Comparison of ENCODE assay signal across 8 mouse cellular contexts in genomic region chr10:80168038-80168661, GRCm38 (mm10). TPM values are rescaled to one million over a fixed set of nuclear protein-coding genes. Genes with fewer than 3 reads are reported as not detected.
DNase-seq lines count a peak whose midpoint lies in the region; ATAC-seq lines count a peak whose summit lies in the region.

No protein-coding gene starts in this region.

- under 1% methylated on average over 48 of the region's 48 CpGs for WGBS in hindbrain, embryonic 15.5 days

- ATAC-seq in hindbrain, embryonic 15.5 days (ENCODE audit: low FRiP score, low read depth): peak; percentile 24; the same call in 1 of the 2 replicates
- ATAC-seq in megakaryocyte-erythroid progenitor cell, adult 5-6 weeks (replicated peaks; ENCODE audit: low FRiP score, low TSS enrichment, poor library complexity, severe bottlenecking): peak; percentile 23

- H3K4me1 ChIP-seq in hindbrain, embryonic 15.5 days (replicated peaks): peaks cover 69% of the 10 kb centered on the region

- no peaks in the 10 kb centered on the region for H3K9me3 ChIP-seq in hindbrain, embryonic 15.5 days

- H3K27me3 ChIP-seq in hindbrain, embryonic 15.5 days: no peaks in the 10 kb centered on the region

- peak; percentile 81 for DNase-seq in T-cell, adult 2 months (ENCODE audit: low spot score)
- peak; percentile 97 for DNase-seq in cerebellum, postnatal 10 days
- DNase-seq in frontal cortex, postnatal 36 days (ENCODE audit: low spot score in 2 of 2): peak; percentile 93 to 95
- DNase-seq in left cerebral cortex, postnatal 14 days (ENCODE audit: low spot score in 2 of 2): peak; percentile 93 to 94
- DNase-seq in right cerebral cortex, postnatal 14 days: peak; percentile 95
- peak; percentile 92 to 93 for DNase-seq in urinary bladder, postnatal 36 days (ENCODE audit: low spot score in 2 of 2)

- peaks cover 25% of the 10 kb centered on the region for H3K36me3 ChIP-seq in hindbrain, embryonic 15.5 days

- H3K4me2 ChIP-seq in hindbrain, embryonic 15.5 days: peak overlapping the region; percentile 67

- peak overlapping the region; percentile 80 for H3K4me3 ChIP-seq in hindbrain, embryonic 15.5 days

- peak overlapping the region; percentile 97 for H3K9ac ChIP-seq in hindbrain, embryonic 15.5 days

- H3K27ac ChIP-seq in hindbrain, embryonic 15.5 days (replicated peaks): peak overlapping the region; percentile 99

- intact Hi-C loops in left cerebral cortex, postnatal 14 days (cut with DNase I): no loop called here

RNA-seq across cellular contexts. Expression of gene Cirbp, which starts 2.4 kb away (rescaled TPM):
- 295 and 319 TPM in 2 replicates for polyA plus RNA-seq in hindbrain, embryonic 15.5 days (2015; fragmentation: Nextera tagmentation; extraction: Ambion mirVana)
- 100 to 1,000 TPM in 1 of 2 experiments, 10 to 100 TPM in 1; 95.6 to 111 TPM for total RNA-seq in left cerebral cortex, postnatal 14 days (2021)
- total RNA-seq in megakaryocyte-erythroid progenitor cell, adult 5-6 weeks (2014; fragmentation: Nextera tagmentation): 31.5 and 44.0 TPM in 2 replicates
- total RNA-seq in megakaryocyte-erythroid progenitor cell, adult 5-6 weeks (2017): 30.8 and 73.1 TPM in 2 replicates

RNA-seq across cellular contexts. Expression of gene 1600002K03Rik, which starts 4.6 kb away (rescaled TPM):
- 10.1 and 12.7 TPM in 2 replicates for polyA plus RNA-seq in hindbrain, embryonic 15.5 days (2015; fragmentation: Nextera tagmentation; extraction: Ambion mirVana)
- 1 to 10 TPM; 5.7 to 6.2 TPM for total RNA-seq in left cerebral cortex, postnatal 14 days (2021)
- total RNA-seq in megakaryocyte-erythroid progenitor cell, adult 5-6 weeks (2014; fragmentation: Nextera tagmentation): 14.2 and 22.9 TPM in 2 replicates
- 25.4 and 27.8 TPM in 2 replicates for total RNA-seq in megakaryocyte-erythroid progenitor cell, adult 5-6 weeks (2017)

RNA-seq across cellular contexts. Expression of gene Efna2, which starts 11.1 kb away (rescaled TPM):
- 29.1 and 33.6 TPM in 2 replicates for polyA plus RNA-seq in hindbrain, embryonic 15.5 days (2015; fragmentation: Nextera tagmentation; extraction: Ambion mirVana)
- 10 to 100 TPM; 13.9 to 14.3 TPM for total RNA-seq in left cerebral cortex, postnatal 14 days (2021)
- 0.40 TPM in 1 of 2 replicates, not detected in the other for total RNA-seq in megakaryocyte-erythroid progenitor cell, adult 5-6 weeks (2014; fragmentation: Nextera tagmentation)
- 0.80 TPM in 1 of 2 replicates, not detected in the other for total RNA-seq in megakaryocyte-erythroid progenitor cell, adult 5-6 weeks (2017)

RNA-seq across cellular contexts. Expression of gene Midn, which starts 20.1 kb away (rescaled TPM):
- 22.6 and 26.0 TPM in 2 replicates for polyA plus RNA-seq in hindbrain, embryonic 15.5 days (2015; fragmentation: Nextera tagmentation; extraction: Ambion mirVana)
- total RNA-seq in left cerebral cortex, postnatal 14 days (2021): 10 to 100 TPM; 94.0 to 96.3 TPM
- total RNA-seq in megakaryocyte-erythroid progenitor cell, adult 5-6 weeks (2014; fragmentation: Nextera tagmentation): 30.9 and 34.0 TPM in 2 replicates
- 9.4 and 10.5 TPM in 2 replicates for total RNA-seq in megakaryocyte-erythroid progenitor cell, adult 5-6 weeks (2017)

RNA-seq across cellular contexts. Expression of gene Cbarp, which starts 27.5 kb away (rescaled TPM):
- polyA plus RNA-seq in hindbrain, embryonic 15.5 days (2015; fragmentation: Nextera tagmentation; extraction: Ambion mirVana): 61.4 and 71.3 TPM in 2 replicates
- total RNA-seq in left cerebral cortex, postnatal 14 days (2021): 100 to 1,000 TPM; 437 to 473 TPM
- total RNA-seq in megakaryocyte-erythroid progenitor cell, adult 5-6 weeks (2014; fragmentation: Nextera tagmentation): 5.2 and 10.5 TPM in 2 replicates
- total RNA-seq in megakaryocyte-erythroid progenitor cell, adult 5-6 weeks (2017): 3.7 TPM in 1 of 2 replicates, not detected in the other

Comparison
In these comparisons a context has a peak if more than half of its experiments do, and no peak if none do; other contexts are left out.
1. Peak in every context shown above with its lines: DNase-seq, ATAC-seq, H3K4me3 ChIP-seq and H3K27ac ChIP-seq.
2. RNA of gene Efna2, which starts 11.1 kb away (total RNA-seq): 13.9 to 14.3 TPM in left cerebral cortex, postnatal 14 days; 0.40 to 0.80 TPM in megakaryocyte-erythroid progenitor cell, adult 5-6 weeks; every median in the first group is over 4 times any median in the second.